Mouse (Mus musculus) frontal cortex, postnatal 14 days (tissue): Measurements from ENCODE around the gene Fhdc1.

Source experiments
- DNase-seq, 2 experiments: peaks; one replicate each; pipeline ENCODE4 v3.0.0; 2022; ENCODE audit warnings: low spot score in 2 of 2

Gene Fhdc1

GRCm38 (mm10) chr3:84480006-84480897 lies at the start of gene Fhdc1:
Gene Fhdc1 (minus strand): TSS chr3:84480429.
- peak in 1 of 2 experiments; percentile 26 for DNase-seq

GRCm38 (mm10) chr3:84529021-84529420 lies 48.8 kb upstream of the Fhdc1 start:
- DNase-seq, result no peak

GRCm38 (mm10) chr3:84524952-84525351 lies 44.7 kb upstream of the Fhdc1 start:
- DNase-seq, result no peak

GRCm38 (mm10) chr3:84516163-84516562 lies 35.9 kb upstream of the Fhdc1 start:
- DNase-seq, result no peak

- DNase-seq, result no peak
Observed at GRCm38 (mm10) chr3:84512774-84513515, 32.7 kb upstream of the Fhdc1 start.

GRCm38 (mm10) chr3:84505193-84505592 lies 25.0 kb upstream of the Fhdc1 start:
- DNase-seq, result no peak

- DNase-seq, result no peak
Observed at GRCm38 (mm10) chr3:84504291-84504690, 24.1 kb upstream of the Fhdc1 start.

- no peak for DNase-seq
Observed at GRCm38 (mm10) chr3:84502101-84502500, 21.9 kb upstream of the Fhdc1 start.

GRCm38 (mm10) chr3:84500491-84500890 lies 20.3 kb upstream of the Fhdc1 start:
- DNase-seq, result no peak

GRCm38 (mm10) chr3:84497718-84498117 lies 17.5 kb upstream of the Fhdc1 start:
- DNase-seq, result no peak

GRCm38 (mm10) chr3:84492657-84493056 lies 12.4 kb upstream of the Fhdc1 start:
- no peak for DNase-seq

GRCm38 (mm10) chr3:84492148-84492547 lies 11.9 kb upstream of the Fhdc1 start:
- no peak for DNase-seq

GRCm38 (mm10) chr3:84488716-84489115 lies 8.5 kb upstream of the Fhdc1 start:
- DNase-seq, result no peak

GRCm38 (mm10) chr3:84484891-84485290 lies 4.7 kb upstream of the Fhdc1 start:
- no peak for DNase-seq

- no peak for DNase-seq
Observed at GRCm38 (mm10) chr3:84484333-84484732, 4.1 kb upstream of the Fhdc1 start.

GRCm38 (mm10) chr3:84482121-84482520 lies 1.9 kb upstream of the Fhdc1 start:
- no peak for DNase-seq

GRCm38 (mm10) chr3:84481104-84481503 lies 875 bp upstream of the Fhdc1 start:
- peak in 1 of 2 experiments; percentile 26 for DNase-seq

GRCm38 (mm10) chr3:84479293-84480005 lies 780 bp downstream of the Fhdc1 start:
- DNase-seq, result peak in 1 of 2 experiments; percentile 20

GRCm38 (mm10) chr3:84478896-84479292 lies 1.3 kb downstream of the Fhdc1 start:
- DNase-seq, result no peak

GRCm38 (mm10) chr3:84478195-84478594 lies 2.0 kb downstream of the Fhdc1 start:
- DNase-seq, result no peak

GRCm38 (mm10) chr3:84477498-84477897 lies 2.7 kb downstream of the Fhdc1 start:
- no peak for DNase-seq
